Mouse (Mus musculus) liver, postnatal 0 days (tissue): ENCODE measurements around the gene Ecpas.

ENCODE experiments used
- CTCF ChIP-seq: sonication (generic); IDR thresholded peaks from 2 replicates; pipeline ENCODE4 v1.5.1; 2016; ENCODE audit warnings: antibody characterized with exemption, low read depth
- EP300 ChIP-seq: IDR thresholded peaks from 2 replicates; pipeline ENCODE4 v1.6.1; 2016; ENCODE audit warnings: antibody characterized with exemption, low read depth, mild to moderate bottlenecking

DNA sequence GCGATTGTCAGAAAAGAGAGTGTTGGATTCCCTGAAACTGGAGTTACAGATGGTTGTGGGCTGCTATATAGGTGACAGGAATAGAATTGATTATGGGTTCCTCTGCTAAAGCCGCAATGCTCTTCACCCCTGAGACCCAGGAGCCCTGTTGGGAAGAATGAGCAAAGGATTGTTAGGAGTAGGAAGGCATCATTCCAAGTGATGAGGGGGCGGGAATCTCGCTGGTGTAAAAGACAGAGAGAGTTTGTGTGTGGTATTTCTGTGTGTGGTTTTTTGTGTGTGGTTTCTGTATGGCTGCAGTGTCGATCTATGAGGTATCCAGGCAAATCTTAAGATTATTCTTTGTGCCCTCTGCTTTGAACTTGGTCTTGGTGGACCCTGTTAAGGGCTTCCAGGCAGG, 32.1 kb upstream of the Ecpas start:
- TF ChIP-seq EP300 (no peak), CTCF (no peak)
